Mouse (Mus musculus): Measurements from ENCODE around the gene Dffa.
A peak's percentile ranks its signal among the peaks of the same experiment; 100 is the strongest.

- TF ChIP-seq CTCF (conservative IDR thresholded peaks at IDR 0.05; ENCODE audit: low read length), result peak; percentile 93
- TF ChIP-seq NANOG (IDR thresholded peaks at IDR 0.05; ENCODE audit: borderline replicate concordance, low read length), result no peak
These were observed 40.5 kb downstream of the Dffa start for GRCm38 (mm10) chr4:149144459-149144858.
